Mouse (Mus musculus): ENCODE measurements around the gene Txnrd3. TPM values are rescaled to one million over a fixed set of nuclear protein-coding genes. Genes with fewer than 3 reads are reported as not detected.

Gene Txnrd3
- total and polyA plus RNA-seq, 3 experiments = 6.1 to 8.6 (median 8.0) TPM

DNA sequence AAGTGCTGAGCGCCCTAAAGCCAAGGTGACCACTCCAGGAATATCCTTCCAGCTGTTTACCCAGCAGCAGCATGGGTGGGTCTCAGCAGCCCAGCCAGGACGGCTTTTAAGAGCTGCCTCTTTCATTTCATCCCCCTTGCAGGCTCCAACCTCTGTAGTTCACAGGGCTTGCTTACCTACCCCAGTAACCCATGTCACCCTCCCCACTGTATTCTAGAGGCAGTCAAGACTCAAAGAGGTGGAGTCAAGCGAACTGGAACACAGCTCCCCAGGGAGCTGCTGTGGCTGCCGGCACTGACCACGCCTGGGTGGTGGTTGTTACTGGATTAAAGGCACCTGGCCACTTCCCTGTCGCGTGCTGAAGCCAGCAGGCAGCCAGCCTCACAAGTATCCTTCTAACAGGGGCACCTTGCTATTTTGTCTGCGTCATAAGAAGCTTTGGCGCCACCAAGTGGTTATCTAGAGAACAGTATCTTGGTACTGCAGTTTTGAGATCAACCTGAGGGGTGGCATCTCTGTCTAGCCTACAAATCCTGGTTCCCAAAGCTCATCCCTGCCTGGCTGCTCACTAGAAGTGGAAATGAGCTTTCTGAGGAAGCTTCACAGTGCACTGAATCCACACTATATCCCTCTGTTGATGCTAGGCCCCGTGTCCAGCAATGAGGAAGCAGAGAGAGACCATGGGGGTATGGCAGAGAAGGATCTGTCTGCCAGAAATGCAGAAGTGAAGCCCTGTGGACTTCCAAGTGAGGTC lies 11.8 kb upstream of the Txnrd3 start:
- dilution Hi-C loops (cut with MboI; ENCODE audit: extremely low pct_ligation_motif_present, extremely low pct_unique_long_range_greater_than_20kb, low sequenced_read_pairs) (no loop called here), in situ Hi-C loops (cut with MboI; ENCODE audit: low pct_ligation_motif_present, low pct_unique_long_range_greater_than_20kb, low sequenced_read_pairs) (loop anchor here (10.0 kb wide), 1 partner anchor 697 kb away; no protein-coding TSS in a partner anchor)
- H3K9me3 ChIP-seq (replicated peaks; ENCODE audit: low read length) = no peaks in the 10 kb centered on the region
- no peak overlapping the region for H3K9ac ChIP-seq (ENCODE audit: insufficient read depth, low read depth)
- no peak overlapping the region for H3K4me3 ChIP-seq (replicated peaks in 1 of 3; ENCODE audit: low read depth in 2 of 3, low read length in 2 of 3, poor library complexity in 1 of 3)
- H3K36me3 ChIP-seq (replicated peaks in 1 of 2; ENCODE audit: control insufficient read depth in 1 of 2, insufficient read depth in 1 of 2, low read length in 1 of 2) = no peaks in the 10 kb centered on the region
- TF ChIP-seq ZC3H11A (IDR thresholded peaks at IDR 0.05; ENCODE audit: low read depth, low read length) (no peak), TCF12 (IDR thresholded peaks at IDR 0.05; ENCODE audit: low read depth, low read length) (0 out of 2 replicates have a peak, but pooled peaks have one; percentile 21), JUND (conservative IDR thresholded peaks at IDR 0.05; ENCODE audit: low read depth, low read length) (no peak), RAD21 (IDR thresholded peaks at IDR 0.05; ENCODE audit: low read depth, low read length) (peak; percentile 83), USF2 (conservative IDR thresholded peaks at IDR 0.05; ENCODE audit: low read depth, low read length) (no peak), UBTF (IDR thresholded peaks at IDR 0.05; ENCODE audit: low read depth, low read length) (no peak), CHD2 (IDR thresholded peaks at IDR 0.05; ENCODE audit: low read length) (no peak), SMC3 (IDR thresholded peaks at IDR 0.05; ENCODE audit: low read depth, low read length) (peak; percentile 63), ETS1 (conservative IDR thresholded peaks at IDR 0.05; ENCODE audit: low read depth, low read length) (no peak), ELF1 (IDR thresholded peaks at IDR 0.05; ENCODE audit: low read depth, low read length) (peak; percentile 34; the same call in 1 of the 2 replicates), MYC (IDR thresholded peaks at IDR 0.05; ENCODE audit: low read depth, low read length) (no peak), USF1 (IDR thresholded peaks at IDR 0.05; ENCODE audit: low read depth, low read length) (no peak), JUN (IDR thresholded peaks at IDR 0.05; ENCODE audit: insufficient read depth, low read depth, low read length) (no peak), EP300 (IDR thresholded peaks at IDR 0.05; ENCODE audit: low read length) (no peak), CTCF (conservative IDR thresholded peaks at IDR 0.05 in 1 of 2, IDR thresholded peaks at IDR 0.05 in 1 of 2; ENCODE audit: low read depth in 2 of 2, low read length in 2 of 2) (peak; percentile 60 to 85), BHLHE40 (IDR thresholded peaks at IDR 0.05; ENCODE audit: low read depth, low read length) (peak; percentile 94)
- peaks cover 5 to 23% of the 10 kb centered on the region in 2 experiments; a peak in 2 of 4 replicates for H3K4me1 ChIP-seq (ENCODE audit: control insufficient read depth in 1 of 2, insufficient read depth in 2 of 2)
- H3K27me3 ChIP-seq (replicated peaks) = peaks cover 3% of the 10 kb centered on the region
- H3K4me2 ChIP-seq (ENCODE audit: insufficient read depth, low read depth, poor library complexity, severe bottlenecking) = peak overlapping the region; percentile 46; the same call in 1 of the 2 replicates
- H3K27ac ChIP-seq (ENCODE audit: insufficient read depth, low read depth) = no peak overlapping the region
- no peaks in the 10 kb centered on the region for H3K79me2 ChIP-seq (replicated peaks; ENCODE audit: control insufficient read depth, extremely low read depth, insufficient read depth, poor library complexity, severe bottlenecking)
- DNase-seq (ENCODE audit: extremely low read depth) = peak; percentile 90

DNA sequence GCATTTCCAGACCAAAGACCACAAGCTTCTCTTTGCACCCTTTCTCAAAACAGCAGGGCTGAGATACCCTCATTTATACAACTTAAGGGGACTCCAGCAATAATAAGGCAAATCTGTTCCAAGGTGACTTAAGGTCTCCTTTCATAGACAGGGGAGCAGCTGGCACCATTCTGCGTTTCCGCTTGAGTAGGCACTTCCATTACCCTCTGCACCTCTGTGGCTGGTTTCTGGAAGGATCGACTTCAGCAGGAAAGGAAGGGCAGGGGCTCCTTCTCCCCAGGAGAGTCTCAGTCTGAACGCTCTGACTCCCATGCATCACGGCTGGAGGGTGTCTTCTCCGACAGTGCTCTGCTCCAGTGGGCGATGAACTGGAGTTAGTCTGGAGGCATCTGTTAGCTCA lies 10.7 kb upstream of the Txnrd3 start:
- in situ Hi-C loops (cut with MboI; ENCODE audit: low pct_ligation_motif_present, low pct_unique_long_range_greater_than_20kb, low sequenced_read_pairs) (loop anchor here (10.0 kb wide), 1 partner anchor 698 kb away; no protein-coding TSS in a partner anchor), dilution Hi-C loops (cut with MboI; ENCODE audit: extremely low pct_ligation_motif_present, extremely low pct_unique_long_range_greater_than_20kb, low sequenced_read_pairs) (no loop called here)
- H3K9ac ChIP-seq (ENCODE audit: insufficient read depth, low read depth) = no peak overlapping the region
- DNase-seq (ENCODE audit: extremely low read depth) = no peak
- no peaks in the 10 kb centered on the region for H3K9me3 ChIP-seq (replicated peaks; ENCODE audit: low read length)
- no peak overlapping the region for H3K4me2 ChIP-seq (ENCODE audit: insufficient read depth, low read depth, poor library complexity, severe bottlenecking)
- peaks cover 5 to 30% of the 10 kb centered on the region in 2 experiments; a peak in 2 of 4 replicates for H3K4me1 ChIP-seq (ENCODE audit: control insufficient read depth in 1 of 2, insufficient read depth in 2 of 2)
- no peak overlapping the region for H3K4me3 ChIP-seq (replicated peaks in 1 of 3; ENCODE audit: low read depth in 2 of 3, low read length in 2 of 3, poor library complexity in 1 of 3)
- H3K36me3 ChIP-seq (replicated peaks in 1 of 2; ENCODE audit: control insufficient read depth in 1 of 2, insufficient read depth in 1 of 2, low read length in 1 of 2) = no peaks in the 10 kb centered on the region
- H3K27me3 ChIP-seq (replicated peaks) = peaks cover 3% of the 10 kb centered on the region
- no peak overlapping the region for H3K27ac ChIP-seq (ENCODE audit: insufficient read depth, low read depth)
- no peaks in the 10 kb centered on the region for H3K79me2 ChIP-seq (replicated peaks; ENCODE audit: control insufficient read depth, extremely low read depth, insufficient read depth, poor library complexity, severe bottlenecking)
- TF ChIP-seq BHLHE40 (IDR thresholded peaks at IDR 0.05; ENCODE audit: low read depth, low read length) (no peak), HCFC1 (IDR thresholded peaks at IDR 0.05; ENCODE audit: low read depth, low read length) (no peak)

Data from CH12.LX (cell line).